Mouse (Mus musculus) cerebellum, adult 2 months (tissue): Measurements from ENCODE around the gene Dmac2.

ENCODE experiments used
- CTCF ChIP-seq: fragments of 200-500 bp; IDR thresholded peaks from 2 replicates; pipeline ENCODE4 v1.5.1; 2011; ENCODE audit warnings: low read depth, mild to moderate bottlenecking, control low read depth, low read length, moderate library complexity, borderline replicate concordance; ENCODE audit not compliant: insufficient read depth
- POLR2A ChIP-seq: fragments of 200-500 bp; IDR thresholded peaks from 2 replicates; pipeline ENCODE4 v1.6.1; 2011; ENCODE audit warnings: low read length, control low read depth, borderline replicate concordance; ENCODE audit not compliant: insufficient read depth

DNA sequence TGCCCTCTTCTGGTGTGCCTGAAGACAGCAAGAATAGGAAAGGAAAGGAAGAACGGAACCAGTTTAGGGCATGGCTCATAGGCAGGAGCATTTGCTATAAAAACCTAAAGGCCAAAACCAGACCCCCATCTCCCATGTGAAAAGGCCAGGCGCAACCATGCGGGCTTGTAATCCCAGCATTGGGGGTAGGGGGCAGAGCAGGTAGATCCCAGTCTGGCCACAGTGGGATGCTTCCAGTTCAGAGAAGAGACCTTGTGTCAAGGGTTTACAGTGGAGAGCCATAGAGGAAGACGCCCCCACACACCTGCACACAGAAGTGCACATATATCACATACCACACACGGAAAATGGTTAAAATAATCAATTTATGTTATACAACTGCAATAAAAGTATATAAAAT lies 5.1 kb upstream of the Dmac2 start:
- no peak for TF ChIP-seq CTCF
- no peak for TF ChIP-seq POLR2A
